Mouse (Mus musculus): ENCODE measurements at regions not wholly inside any gene's neighbourhood (a gene's known extent, or its start where the extent isn't known, plus 50 kb on each side); places are given as distances from the start of the nearest gene placed in this dataset.
"Not testable (repeated sequence)": the region's sequence is repeated elsewhere in the genome, so short reads cannot be mapped to it uniquely, and the experiment has no call there.

GRCm38 (mm10) chr11:7705312-7705764 is 491.6 kb upstream of the Igfbp3 start:
- ATAC-seq (ENCODE audit: insufficient number of reproducible peaks, low FRiP score, low TSS enrichment, low read depth): no peak
- H3K36me3 ChIP-seq: no peaks in the 10 kb centered on the region
- 60% methylated on average over 3 of the region's 3 CpGs for WGBS

GRCm38 (mm10) chr11:7697591-7697990 is 483.9 kb upstream of the Igfbp3 start:
- H3K4me3 ChIP-seq (replicated peaks): no peak overlapping the region
- no peak overlapping the region for H3K4me2 ChIP-seq (replicated peaks)
- H3K36me3 ChIP-seq: no peaks in the 10 kb centered on the region
- H3K9ac ChIP-seq: no peak overlapping the region
- no peaks in the 10 kb centered on the region for H3K27me3 ChIP-seq
- 46% methylated on average over 1 of the region's 1 CpGs for WGBS
- H3K9me3 ChIP-seq (replicated peaks): no peaks in the 10 kb centered on the region
- no peak for ATAC-seq (ENCODE audit: insufficient number of reproducible peaks, low FRiP score, low TSS enrichment, low read depth)
- H3K4me1 ChIP-seq: no peaks in the 10 kb centered on the region; the same call in 1 of the 2 replicates
- H3K27ac ChIP-seq (replicated peaks): no peak overlapping the region

More at GRCm38 (mm10) chr11:7705312-7705764, 491.6 kb upstream of the Igfbp3 start:
- H3K4me2 ChIP-seq (replicated peaks): no peak overlapping the region
- no peaks in the 10 kb centered on the region for H3K4me1 ChIP-seq
- no peaks in the 10 kb centered on the region for H3K9me3 ChIP-seq (replicated peaks)
- H3K27ac ChIP-seq (replicated peaks): no peak overlapping the region
- H3K4me3 ChIP-seq (replicated peaks): no peak overlapping the region
- no peaks in the 10 kb centered on the region for H3K27me3 ChIP-seq
- H3K9ac ChIP-seq: no peak overlapping the region

GRCm38 (mm10) chr11:7689701-7690100 is 476.0 kb upstream of the Igfbp3 start:
- ATAC-seq (ENCODE audit: insufficient number of reproducible peaks, low FRiP score, low TSS enrichment, low read depth); H3K36me3 ChIP-seq; H3K27ac ChIP-seq (replicated peaks); H3K27me3 ChIP-seq; H3K9ac ChIP-seq; H3K4me3 ChIP-seq (replicated peaks); H3K4me2 ChIP-seq (replicated peaks); H3K9me3 ChIP-seq (replicated peaks); H3K4me1 ChIP-seq: not testable (repeated sequence)
- WGBS: 67% methylated on average over 3 of the region's 3 CpGs

GRCm38 (mm10) chr11:7672821-7673220 is 459.1 kb upstream of the Igfbp3 start:
- no peaks in the 10 kb centered on the region for H3K36me3 ChIP-seq
- no peak for ATAC-seq (ENCODE audit: insufficient number of reproducible peaks, low FRiP score, low TSS enrichment, low read depth)
- no peaks in the 10 kb centered on the region for H3K27me3 ChIP-seq
- H3K27ac ChIP-seq (replicated peaks): no peak overlapping the region
- no peaks in the 10 kb centered on the region for H3K4me1 ChIP-seq
- H3K9me3 ChIP-seq (replicated peaks): no peaks in the 10 kb centered on the region
- H3K4me3 ChIP-seq (replicated peaks): no peak overlapping the region
- H3K4me2 ChIP-seq (replicated peaks): no peak overlapping the region
- no peak overlapping the region for H3K9ac ChIP-seq

GRCm38 (mm10) chr11:7630637-7631036 is 416.9 kb upstream of the Igfbp3 start:
- H3K4me1 ChIP-seq: no peaks in the 10 kb centered on the region
- ATAC-seq (ENCODE audit: insufficient number of reproducible peaks, low FRiP score, low TSS enrichment, low read depth): no peak
- H3K27ac ChIP-seq (replicated peaks): no peak overlapping the region
- no peak overlapping the region for H3K4me3 ChIP-seq (replicated peaks)
- no peaks in the 10 kb centered on the region for H3K36me3 ChIP-seq
- no peak overlapping the region for H3K4me2 ChIP-seq (replicated peaks)
- H3K9ac ChIP-seq: no peak overlapping the region
- H3K27me3 ChIP-seq: no peaks in the 10 kb centered on the region
- H3K9me3 ChIP-seq (replicated peaks): no peaks in the 10 kb centered on the region

GRCm38 (mm10) chr11:7625256-7625655 is 411.5 kb upstream of the Igfbp3 start:
- no peak overlapping the region for H3K27ac ChIP-seq (replicated peaks)
- H3K9ac ChIP-seq: no peak overlapping the region
- H3K4me3 ChIP-seq (replicated peaks): no peak overlapping the region
- H3K27me3 ChIP-seq: no peaks in the 10 kb centered on the region
- no peaks in the 10 kb centered on the region for H3K9me3 ChIP-seq (replicated peaks)
- H3K4me1 ChIP-seq: no peaks in the 10 kb centered on the region
- WGBS: 58% methylated on average over 3 of the region's 3 CpGs
- no peak overlapping the region for H3K4me2 ChIP-seq (replicated peaks)
- no peak for ATAC-seq (ENCODE audit: insufficient number of reproducible peaks, low FRiP score, low TSS enrichment, low read depth)
- no peaks in the 10 kb centered on the region for H3K36me3 ChIP-seq

- Histone ChIP-seq H3K9ac (no peak overlapping the region), H3K9me3 (replicated peaks) (no peaks in the 10 kb centered on the region), H3K4me3 (replicated peaks) (no peak overlapping the region), H3K4me1 (no peaks in the 10 kb centered on the region), H3K27me3 (no peaks in the 10 kb centered on the region), H3K36me3 (no peaks in the 10 kb centered on the region), H3K4me2 (replicated peaks) (no peak overlapping the region), H3K27ac (replicated peaks) (no peak overlapping the region)
- 74% methylated on average over 6 of the region's 6 CpGs for WGBS
- no peak for ATAC-seq (ENCODE audit: insufficient number of reproducible peaks, low FRiP score, low TSS enrichment, low read depth)
These were observed 406.6 kb upstream of the Igfbp3 start for GRCm38 (mm10) chr11:7620320-7620719.

- H3K9ac ChIP-seq: no peak overlapping the region
- ATAC-seq (ENCODE audit: insufficient number of reproducible peaks, low FRiP score, low TSS enrichment, low read depth): no peak
- H3K27me3 ChIP-seq: no peaks in the 10 kb centered on the region
- H3K36me3 ChIP-seq: no peaks in the 10 kb centered on the region
- no peaks in the 10 kb centered on the region for H3K4me1 ChIP-seq
- no peaks in the 10 kb centered on the region for H3K9me3 ChIP-seq (replicated peaks)
- no peak overlapping the region for H3K4me2 ChIP-seq (replicated peaks)
- H3K27ac ChIP-seq (replicated peaks): no peak overlapping the region
- 65% methylated on average over 2 of the region's 2 CpGs for WGBS
- H3K4me3 ChIP-seq (replicated peaks): no peak overlapping the region
These were observed 397.0 kb upstream of the Igfbp3 start for GRCm38 (mm10) chr11:7610752-7611151.

GRCm38 (mm10) chr11:7609921-7610320 is 396.2 kb upstream of the Igfbp3 start:
- no peak overlapping the region for H3K27ac ChIP-seq (replicated peaks)
- H3K36me3 ChIP-seq: no peaks in the 10 kb centered on the region
- no peak overlapping the region for H3K4me3 ChIP-seq (replicated peaks)
- no peak overlapping the region for H3K4me2 ChIP-seq (replicated peaks)
- no peaks in the 10 kb centered on the region for H3K4me1 ChIP-seq
- ATAC-seq (ENCODE audit: insufficient number of reproducible peaks, low FRiP score, low TSS enrichment, low read depth): no peak
- H3K9ac ChIP-seq: no peak overlapping the region
- no peaks in the 10 kb centered on the region for H3K27me3 ChIP-seq
- no peaks in the 10 kb centered on the region for H3K9me3 ChIP-seq (replicated peaks)

- H3K4me3 ChIP-seq (replicated peaks): no peak overlapping the region
- H3K27ac ChIP-seq (replicated peaks): no peak overlapping the region
- H3K9ac ChIP-seq: no peak overlapping the region
- no peak for ATAC-seq (ENCODE audit: insufficient number of reproducible peaks, low FRiP score, low TSS enrichment, low read depth)
- no peaks in the 10 kb centered on the region for H3K36me3 ChIP-seq
- H3K4me2 ChIP-seq (replicated peaks): no peak overlapping the region
- no peaks in the 10 kb centered on the region for H3K27me3 ChIP-seq
- 86% methylated on average over 7 of the region's 7 CpGs for WGBS
- H3K4me1 ChIP-seq: no peaks in the 10 kb centered on the region
- H3K9me3 ChIP-seq (replicated peaks): no peaks in the 10 kb centered on the region
These were observed 392.9 kb upstream of the Igfbp3 start for GRCm38 (mm10) chr11:7606652-7607051.

- Histone ChIP-seq H3K4me1 (no peaks in the 10 kb centered on the region), H3K9ac (no peak overlapping the region), H3K27me3 (no peaks in the 10 kb centered on the region), H3K9me3 (replicated peaks) (no peaks in the 10 kb centered on the region), H3K36me3 (no peaks in the 10 kb centered on the region), H3K27ac (replicated peaks) (no peak overlapping the region), H3K4me2 (replicated peaks) (no peak overlapping the region), H3K4me3 (replicated peaks) (no peak overlapping the region)
- ATAC-seq (ENCODE audit: insufficient number of reproducible peaks, low FRiP score, low TSS enrichment, low read depth): no peak
- 71% methylated on average over 4 of the region's 4 CpGs for WGBS
These were observed 378.3 kb upstream of the Igfbp3 start for GRCm38 (mm10) chr11:7592010-7592409.

GRCm38 (mm10) chr11:7583296-7583695 is 369.6 kb upstream of the Igfbp3 start:
- H3K4me2 ChIP-seq (replicated peaks): no peak overlapping the region
- H3K9me3 ChIP-seq (replicated peaks): no peaks in the 10 kb centered on the region
- 68% methylated on average over 2 of the region's 2 CpGs for WGBS
- no peak overlapping the region for H3K27ac ChIP-seq (replicated peaks)
- H3K36me3 ChIP-seq: no peaks in the 10 kb centered on the region
- no peak overlapping the region for H3K4me3 ChIP-seq (replicated peaks)
- no peaks in the 10 kb centered on the region for H3K4me1 ChIP-seq
- no peak overlapping the region for H3K9ac ChIP-seq
- no peak for ATAC-seq (ENCODE audit: insufficient number of reproducible peaks, low FRiP score, low TSS enrichment, low read depth)
- H3K27me3 ChIP-seq: no peaks in the 10 kb centered on the region
